Comparison of ENCODE assay signal across 13 mouse cellular contexts in the genomic region with DNA sequence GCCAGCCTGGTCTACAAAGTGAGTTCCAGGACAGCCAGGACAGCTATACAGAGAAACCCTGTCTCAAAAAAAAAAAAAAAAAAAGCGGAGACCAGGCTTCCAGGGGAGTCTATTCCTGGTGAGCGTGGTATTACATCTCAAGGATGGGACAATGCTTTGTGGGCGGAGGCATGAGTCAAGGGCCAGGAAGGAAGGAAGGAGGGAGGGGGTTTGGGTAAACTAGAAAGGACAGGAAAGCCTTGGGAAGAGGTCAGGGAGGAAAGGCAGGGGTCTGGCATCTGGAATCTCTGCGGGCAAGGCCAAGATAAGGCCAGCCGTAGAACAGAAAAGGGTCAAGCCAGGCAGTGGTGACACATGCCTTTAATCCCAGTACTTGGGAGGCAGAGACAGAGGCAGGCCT. TPM values are rescaled to one million over a fixed set of nuclear protein-coding genes. Genes with fewer than 3 reads are reported as not detected.
DNase-seq lines count a peak whose midpoint lies in the region; ATAC-seq and TF ChIP-seq lines count a peak whose summit lies in the region.
"Had no signal": no experiment of that assay in that cellular context is flagged by ENCODE, and none has a peak within 500 bp of the region (broad histone marks: within the 10 kb centered on the region; RNA-seq: fewer than 3 reads in every experiment).

No protein-coding gene starts in this region.

- intact Hi-C loops in gastrocnemius, postnatal 36 days (cut with DNase I), result no loop called here

- ATAC-seq in kidney, embryonic 14.5 days (ENCODE audit: low FRiP score, low TSS enrichment), result no peak
- ATAC-seq in intestine, postnatal 0 days, result no peak
- no peak for ATAC-seq in inflammation-experienced regulatory T-cells, adult 6 months

- H3K36me3 ChIP-seq in kidney, embryonic 14.5 days (ENCODE audit: control insufficient read depth, insufficient read depth, low read length), result peaks cover 34% of the 10 kb centered on the region
- peaks cover 36% of the 10 kb centered on the region for H3K36me3 ChIP-seq in intestine, postnatal 0 days (ENCODE audit: control insufficient read depth, insufficient read depth)

- 0 out of 2 replicates have a peak, but pooled peaks cover 3% of the 10 kb centered on the region for H3K4me1 ChIP-seq in kidney, embryonic 14.5 days (ENCODE audit: control insufficient read depth, insufficient read depth, low read length)
- H3K4me1 ChIP-seq in intestine, postnatal 0 days (replicated peaks; ENCODE audit: control insufficient read depth, insufficient read depth, low read length), result no peaks in the 10 kb centered on the region; the same call in 1 of the 2 replicates

- no peak for TF ChIP-seq CTCF in intestine, postnatal 0 days (IDR thresholded peaks at IDR 0.05; ENCODE audit: low read depth)

- DNase-seq in adrenal gland, postnatal 10 days, result peak; percentile 50
- DNase-seq in adrenal gland, adult 18-20 months (ENCODE audit: low spot score in 2 of 2), result no peak
- no peak for DNase-seq in kidney, adult 11 months
- peak; percentile 53 for DNase-seq in 3T3-L1 (ENCODE audit: low read depth, low spot score)
- no peak for DNase-seq in gastrocnemius, postnatal 36 days
- DNase-seq: layer of hippocampus, postnatal 36 days had no signal

- 44% methylated on average over 4 of the region's 5 CpGs for WGBS in kidney, embryonic 14.5 days
- WGBS in intestine, postnatal 0 days, result 47% methylated on average over 5 of the region's 5 CpGs

- H3K4me2 ChIP-seq in kidney, embryonic 14.5 days (replicated peaks; ENCODE audit: low read depth, low read length), result peak overlapping the region; percentile 46; the same call in 1 of the 2 replicates
- H3K4me2 ChIP-seq in intestine, postnatal 0 days (replicated peaks; ENCODE audit: low read depth), result peak overlapping the region; percentile 49; the same call in 1 of the 2 replicates

- peaks cover 24% of the 10 kb centered on the region for H3K27me3 ChIP-seq in kidney, embryonic 14.5 days (ENCODE audit: control insufficient read depth, insufficient read depth, low read length)
- peaks cover 19% of the 10 kb centered on the region for H3K27me3 ChIP-seq in intestine, postnatal 0 days (replicated peaks; ENCODE audit: control insufficient read depth, insufficient read depth, low read length)

- H3K27ac ChIP-seq in kidney, embryonic 14.5 days (ENCODE audit: low read depth, low read length), result no peak overlapping the region
- no peak overlapping the region for H3K27ac ChIP-seq in intestine, postnatal 0 days (ENCODE audit: low read depth, low read length)
- H3K27ac ChIP-seq: embryonic facial prominence, embryonic 15.5 days had no signal

- no peak overlapping the region for H3K4me3 ChIP-seq in kidney, embryonic 14.5 days (ENCODE audit: low read length)
- no peak overlapping the region for H3K4me3 ChIP-seq in intestine, postnatal 0 days (ENCODE audit: low read depth, low read length)

- no peak overlapping the region for H3K9ac ChIP-seq in kidney, embryonic 14.5 days (ENCODE audit: low read depth, low read length)
- H3K9ac ChIP-seq in intestine, postnatal 0 days (ENCODE audit: low read depth, low read length), result no peak overlapping the region
- H3K9ac ChIP-seq: embryonic facial prominence, embryonic 15.5 days had no signal

- no peaks in the 10 kb centered on the region for H3K9me3 ChIP-seq in kidney, embryonic 14.5 days (ENCODE audit: control insufficient read depth, low read length)
- no peaks in the 10 kb centered on the region for H3K9me3 ChIP-seq in intestine, postnatal 0 days (ENCODE audit: control insufficient read depth)
- H3K9me3 ChIP-seq: embryonic facial prominence, embryonic 15.5 days had no signal

RNA-seq across cellular contexts. Expression of a gene that starts 0.6 kb away (rescaled TPM):
- total RNA-seq in adrenal gland, postnatal 10 days (2021), result under 1 TPM; 0.27 to 0.36 TPM
- total RNA-seq in adrenal gland, adult 18-20 months (2021), result 1 to 10 TPM in 1 of 2 experiments, under 1 TPM in 1; 0.80 to 1.1 TPM
- 0.22 and 0.24 TPM in 2 replicates for polyA plus RNA-seq in kidney, embryonic 14.5 days (2014; fragmentation: Nextera tagmentation; extraction: Ambion mirVana)
- polyA plus RNA-seq in intestine, postnatal 0 days (2015; fragmentation: Nextera tagmentation; extraction: Ambion mirVana), result 0.03 TPM in 2 replicates
- total RNA-seq in gastrocnemius, postnatal 36 days (2021), result not detected
- not detected for polyA plus RNA-seq in inflammation-experienced regulatory T-cells, adult 6 months (2017; shearing (Covaris generic))
- total RNA-seq: liver, adult 2 months had no signal
- polyA plus RNA-seq: liver, adult 2 months had no signal

RNA-seq across cellular contexts. Expression of a gene that starts 21.9 kb away (rescaled TPM):
- total RNA-seq in adrenal gland, postnatal 10 days (2021), result 10 to 100 TPM; 31.9 to 44.5 TPM
- total RNA-seq in adrenal gland, adult 18-20 months (2021), result 10 to 100 TPM; 32.9 to 48.4 TPM
- polyA plus RNA-seq in kidney, embryonic 14.5 days (2014; fragmentation: Nextera tagmentation; extraction: Ambion mirVana), result 25.8 and 31.3 TPM in 2 replicates
- polyA plus RNA-seq in intestine, postnatal 0 days (2015; fragmentation: Nextera tagmentation; extraction: Ambion mirVana), result 9.1 and 10.1 TPM in 2 replicates
- 1 to 10 TPM; 8.8 to 9.7 TPM for total RNA-seq in gastrocnemius, postnatal 36 days (2021)
- polyA plus RNA-seq in inflammation-experienced regulatory T-cells, adult 6 months (2017; shearing (Covaris generic)), result 10 to 100 TPM; 11.3 to 18.6 (median 14.9) TPM

RNA-seq across cellular contexts. Expression of a gene that starts 37.6 kb away (rescaled TPM):
- total RNA-seq in adrenal gland, postnatal 10 days (2021), result 10 to 100 TPM; 12.4 to 14.1 TPM
- 10 to 100 TPM; 11.3 to 12.3 TPM for total RNA-seq in adrenal gland, adult 18-20 months (2021)
- polyA plus RNA-seq in kidney, embryonic 14.5 days (2014; fragmentation: Nextera tagmentation; extraction: Ambion mirVana), result 10.1 and 10.2 TPM in 2 replicates
- polyA plus RNA-seq in intestine, postnatal 0 days (2015; fragmentation: Nextera tagmentation; extraction: Ambion mirVana), result 4.8 and 5.3 TPM in 2 replicates
- total RNA-seq in gastrocnemius, postnatal 36 days (2021), result 1 to 10 TPM; 1.5 TPM
- 1 to 10 TPM; 6.3 to 7.1 (median 6.8) TPM for polyA plus RNA-seq in inflammation-experienced regulatory T-cells, adult 6 months (2017; shearing (Covaris generic))

RNA-seq across cellular contexts. Expression of a gene that starts 44.9 kb away (rescaled TPM):
- not detected for total RNA-seq in adrenal gland, postnatal 10 days (2021)
- not detected for total RNA-seq in adrenal gland, adult 18-20 months (2021)
- not detected in 2 replicates for polyA plus RNA-seq in kidney, embryonic 14.5 days (2014; fragmentation: Nextera tagmentation; extraction: Ambion mirVana)
- 0.05 and 0.09 TPM in 2 replicates for polyA plus RNA-seq in intestine, postnatal 0 days (2015; fragmentation: Nextera tagmentation; extraction: Ambion mirVana)
- total RNA-seq in gastrocnemius, postnatal 36 days (2021), result not detected
- not detected for polyA plus RNA-seq in inflammation-experienced regulatory T-cells, adult 6 months (2017; shearing (Covaris generic))
- total RNA-seq: liver, adult 2 months had no signal
- polyA plus RNA-seq: embryonic facial prominence, embryonic 15.5 days; heart, embryonic 16.5 days; kidney, adult 2 months; liver, adult 2 months had no signal

RNA-seq across cellular contexts. Expression of a gene that starts 50.6 kb away (rescaled TPM):
- 100 to 1,000 TPM; 108 to 113 TPM for total RNA-seq in adrenal gland, postnatal 10 days (2021)
- total RNA-seq in adrenal gland, adult 18-20 months (2021), result 100 to 1,000 TPM in 1 of 2 experiments, 10 to 100 TPM in 1; 94.5 to 102 TPM
- polyA plus RNA-seq in kidney, embryonic 14.5 days (2014; fragmentation: Nextera tagmentation; extraction: Ambion mirVana), result 125 and 130 TPM in 2 replicates
- polyA plus RNA-seq in intestine, postnatal 0 days (2015; fragmentation: Nextera tagmentation; extraction: Ambion mirVana), result 116 and 117 TPM in 2 replicates
- total RNA-seq in gastrocnemius, postnatal 36 days (2021), result 10 to 100 TPM; 52.5 to 62.7 TPM
- polyA plus RNA-seq in inflammation-experienced regulatory T-cells, adult 6 months (2017; shearing (Covaris generic)), result 10 to 100 TPM in 2 of 3 experiments, 1 to 10 TPM in 1; 8.6 to 12.0 (median 11.4) TPM

Comparison
In these comparisons a context has a peak if more than half of its experiments do, and no peak if none do; other contexts are left out.
1. DNase-seq: peak in adrenal gland, postnatal 10 days (single experiment) and 3T3-L1 (single experiment); none in adrenal gland, adult 18-20 months (0 of 2), kidney, adult 11 months (single experiment) and gastrocnemius, postnatal 36 days (0 of 2).
2. RNA of a gene that starts 37.6 kb away (total RNA-seq): 12.4 to 14.1 TPM in adrenal gland, postnatal 10 days and 11.3 to 12.3 TPM in adrenal gland, adult 18-20 months; 1.5 TPM in gastrocnemius, postnatal 36 days; every median in the first group is over 4 times any median in the second.